Mouse (Mus musculus): ENCODE results near the gene Aacs. TPM values are rescaled to one million over a fixed set of nuclear protein-coding genes. Genes with fewer than 3 reads are reported as not detected.

The Aacs gene
- total and polyA plus RNA-seq, 3 experiments, result 21.3 to 48.8 (median 39.8) TPM

- TF ChIP-seq RCOR1 (conservative IDR thresholded peaks at IDR 0.05; ENCODE audit: low read depth, low read length), result no peak
- TF ChIP-seq BHLHE40 (IDR thresholded peaks at IDR 0.05; ENCODE audit: low read depth, low read length), result no peak
- no peak for TF ChIP-seq EP300 (IDR thresholded peaks at IDR 0.05; ENCODE audit: low read length)
- no peak for TF ChIP-seq NELFE (IDR thresholded peaks at IDR 0.05; ENCODE audit: low read depth, low read length)
- no peak for TF ChIP-seq ZKSCAN1 (IDR thresholded peaks at IDR 0.05; ENCODE audit: borderline replicate concordance, low read depth, low read length)
- no peak for TF ChIP-seq TBP (conservative IDR thresholded peaks at IDR 0.05; ENCODE audit: low read depth, low read length)
- TF ChIP-seq CTCF (conservative IDR thresholded peaks at IDR 0.05 in 1 of 2, IDR thresholded peaks at IDR 0.05 in 1 of 2; ENCODE audit: low read depth in 2 of 2, low read length in 2 of 2), result no peak
- no peak for TF ChIP-seq ZC3H11A (IDR thresholded peaks at IDR 0.05; ENCODE audit: low read depth, low read length)
- TF ChIP-seq POLR2AphosphoS2 (IDR thresholded peaks at IDR 0.05; ENCODE audit: low read depth, low read length), result no peak
- peaks cover 2% of the 10 kb centered on the region for H3K27me3 ChIP-seq (replicated peaks)
- peaks cover 10% of the 10 kb centered on the region for H3K9me3 ChIP-seq (replicated peaks; ENCODE audit: low read length)
- no peak for DNase-seq (ENCODE audit: extremely low read depth)
- H3K9ac ChIP-seq (ENCODE audit: insufficient read depth, low read depth), result no peak overlapping the region
- peaks cover 0 to 37% of the 10 kb centered on the region in 2 experiments for H3K36me3 ChIP-seq (replicated peaks in 1 of 2; ENCODE audit: control insufficient read depth in 1 of 2, insufficient read depth in 1 of 2, low read length in 1 of 2)
- no peak overlapping the region for H3K4me2 ChIP-seq (ENCODE audit: insufficient read depth, low read depth, poor library complexity, severe bottlenecking)
- dilution Hi-C loops (cut with MboI; ENCODE audit: extremely low pct_ligation_motif_present, extremely low pct_unique_long_range_greater_than_20kb, low sequenced_read_pairs), result no loop called here
- no peaks in the 10 kb centered on the region for H3K79me2 ChIP-seq (replicated peaks; ENCODE audit: control insufficient read depth, extremely low read depth, insufficient read depth, poor library complexity, severe bottlenecking)
- in situ Hi-C loops (cut with MboI; ENCODE audit: low pct_ligation_motif_present, low pct_unique_long_range_greater_than_20kb, low sequenced_read_pairs), result loop anchor here (5.0 kb wide), 1 partner anchor 54 kb away; no protein-coding TSS in a partner anchor
- no peak overlapping the region for H3K27ac ChIP-seq (ENCODE audit: insufficient read depth, low read depth)
- H3K4me1 ChIP-seq (ENCODE audit: control insufficient read depth in 1 of 2, insufficient read depth in 2 of 2), result peaks cover 0 to 15% of the 10 kb centered on the region in 2 experiments; a peak in 3 of 4 replicates
- H3K4me3 ChIP-seq (replicated peaks in 1 of 3; ENCODE audit: low read depth in 2 of 3, low read length in 2 of 3, poor library complexity in 1 of 3), result no peak overlapping the region
These were observed 47.7 kb downstream of the Aacs start for GRCm38 (mm10) chr5:125523361-125523760.

GRCm38 (mm10) chr5:125525516-125525915 is 49.9 kb downstream of the Aacs start:
- dilution Hi-C loops (cut with MboI; ENCODE audit: extremely low pct_ligation_motif_present, extremely low pct_unique_long_range_greater_than_20kb, low sequenced_read_pairs), result no loop called here
- Histone ChIP-seq H3K79me2 (replicated peaks; ENCODE audit: control insufficient read depth, extremely low read depth, insufficient read depth, poor library complexity, severe bottlenecking) (no peaks in the 10 kb centered on the region), H3K9ac (ENCODE audit: insufficient read depth, low read depth) (no peak overlapping the region), H3K27me3 (replicated peaks) (peaks cover 9% of the 10 kb centered on the region), H3K36me3 (replicated peaks in 1 of 2; ENCODE audit: control insufficient read depth in 1 of 2, insufficient read depth in 1 of 2, low read length in 1 of 2) (peaks cover 0 to 21% of the 10 kb centered on the region in 2 experiments), H3K27ac (ENCODE audit: insufficient read depth, low read depth) (no peak overlapping the region), H3K4me2 (ENCODE audit: insufficient read depth, low read depth, poor library complexity, severe bottlenecking) (no peak overlapping the region), H3K4me1 (ENCODE audit: control insufficient read depth in 1 of 2, insufficient read depth in 2 of 2) (peaks cover 0 to 25% of the 10 kb centered on the region in 2 experiments; a peak in 3 of 4 replicates), H3K4me3 (replicated peaks in 1 of 3; ENCODE audit: low read depth in 2 of 3, low read length in 2 of 3, poor library complexity in 1 of 3) (no peak overlapping the region), H3K9me3 (replicated peaks; ENCODE audit: low read length) (peaks cover 10% of the 10 kb centered on the region)
- DNase-seq (ENCODE audit: extremely low read depth), result no peak
- TF ChIP-seq IRF4 (IDR thresholded peaks at IDR 0.05; ENCODE audit: low read depth, low read length) (no peak), CTCF (conservative IDR thresholded peaks at IDR 0.05 in 1 of 2, IDR thresholded peaks at IDR 0.05 in 1 of 2; ENCODE audit: low read depth in 2 of 2, low read length in 2 of 2) (peak in 1 of 2 experiments; percentile 43; a peak in 2 of 4 replicates), ZKSCAN1 (IDR thresholded peaks at IDR 0.05; ENCODE audit: borderline replicate concordance, low read depth, low read length) (no peak), MEF2A (IDR thresholded peaks at IDR 0.05; ENCODE audit: borderline replicate concordance, low read depth, low read length) (no peak), USF2 (conservative IDR thresholded peaks at IDR 0.05; ENCODE audit: low read depth, low read length) (no peak), SMC3 (IDR thresholded peaks at IDR 0.05; ENCODE audit: low read depth, low read length) (0 out of 2 replicates have a peak, but pooled peaks have one; percentile 5), GABPA (IDR thresholded peaks at IDR 0.05; ENCODE audit: insufficient replicate concordance, low read depth, low read length) (no peak), CHD2 (IDR thresholded peaks at IDR 0.05; ENCODE audit: low read length) (no peak), NRF1 (IDR thresholded peaks at IDR 0.05; ENCODE audit: low read depth, low read length) (no peak), ZC3H11A (IDR thresholded peaks at IDR 0.05; ENCODE audit: low read depth, low read length) (no peak), ELF1 (IDR thresholded peaks at IDR 0.05; ENCODE audit: low read depth, low read length) (no peak)
- in situ Hi-C loops (cut with MboI; ENCODE audit: low pct_ligation_motif_present, low pct_unique_long_range_greater_than_20kb, low sequenced_read_pairs), result no loop called here
